Mouse (Mus musculus) myocyte (in vitro differentiated cells): Measurements from ENCODE around the gene 1700001P01Rik.

Experiments
- CEBPB ChIP-seq: IDR thresholded peaks from 2 replicates; pipeline ENCODE4 v1.6.1; 2011; ENCODE audit warnings: mild to moderate bottlenecking, moderate library complexity; ENCODE audit not compliant: poor library complexity, insufficient read depth, severe bottlenecking
- E2F4 ChIP-seq: IDR thresholded peaks from one replicate; pipeline ENCODE4 v1.6.1; 2011; ENCODE audit warnings: mild to moderate bottlenecking, control low read depth, moderate library complexity; ENCODE audit not compliant: insufficient read depth
- MAX ChIP-seq: IDR thresholded peaks from one replicate; pipeline ENCODE4 v1.6.1; 2011; ENCODE audit warnings: low read depth, mild to moderate bottlenecking, control low read depth
- MYOD1 ChIP-seq, 3 experiments: IDR thresholded peaks; one replicate each; pipeline ENCODE4 v1.6.1; 2011; ENCODE audit warnings: control low read depth in 2 of 3, low read depth in 2 of 3, mild to moderate bottlenecking in 2 of 3, moderate library complexity in 1 of 3; ENCODE audit not compliant: insufficient read length in 2 of 3, control insufficient read depth in 1 of 3
- MYOG ChIP-seq, 3 experiments: IDR thresholded peaks; one replicate each; pipeline ENCODE4 v1.6.1; 2011; ENCODE audit warnings: control low read depth in 2 of 3, low read depth in 2 of 3, mild to moderate bottlenecking in 2 of 3; ENCODE audit not compliant: insufficient read length in 2 of 3, control insufficient read depth in 1 of 3, insufficient read depth in 1 of 3
- POLR2A ChIP-seq: IDR thresholded peaks from one replicate; pipeline ENCODE4 v1.6.1; 2011; ENCODE audit warnings: low read depth, mild to moderate bottlenecking, control low read depth, moderate library complexity; ENCODE audit not compliant: insufficient read length
- POLR2AphosphoS2 ChIP-seq: IDR thresholded peaks from one replicate; pipeline ENCODE4 v1.6.1; 2011; ENCODE audit warnings: low read depth, control low read depth; ENCODE audit not compliant: insufficient read length
- SRF ChIP-seq: IDR thresholded peaks from one replicate; pipeline ENCODE4 v1.6.1; 2011; ENCODE audit warnings: low read depth; ENCODE audit not compliant: control insufficient read depth, insufficient read length
- TCF12 ChIP-seq: IDR thresholded peaks from one replicate; pipeline ENCODE4 v1.6.1; 2011; ENCODE audit warnings: mild to moderate bottlenecking, control low read depth; ENCODE audit not compliant: poor library complexity, insufficient read depth, severe bottlenecking
- TCF3 ChIP-seq: IDR thresholded peaks from one replicate; pipeline ENCODE4 v1.6.1; 2011; ENCODE audit warnings: low read depth, control low read depth; ENCODE audit not compliant: insufficient read length
- USF1 ChIP-seq: IDR thresholded peaks from one replicate; pipeline ENCODE4 v1.6.1; 2011; ENCODE audit warnings: low read depth, mild to moderate bottlenecking, control low read depth, moderate library complexity

DNA sequence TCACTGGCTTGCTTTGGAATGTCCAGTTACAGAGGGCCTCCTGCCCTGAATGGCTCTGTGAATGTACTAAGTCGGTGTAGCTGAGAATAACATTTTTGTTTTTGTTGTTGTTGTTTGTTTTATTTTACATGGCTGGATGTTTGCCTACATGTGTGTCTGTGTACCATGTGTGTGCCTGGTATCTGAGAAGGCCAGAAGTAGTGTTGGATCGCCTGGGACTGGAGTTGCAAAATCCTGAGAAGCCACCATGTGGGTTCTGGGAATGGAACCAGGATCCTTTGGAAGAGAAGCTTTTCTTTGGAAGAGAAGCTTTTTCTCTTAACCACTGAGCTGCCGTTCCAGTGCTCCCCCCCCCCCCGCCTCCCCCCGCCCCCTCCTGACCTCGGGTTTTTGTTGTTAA is 26.8 kb upstream of the 1700001P01Rik start:
- TF ChIP-seq POLR2A (no peak), CEBPB (no peak), MAX (no peak), USF1 (no peak), E2F4 (no peak), TCF3 (no peak), MYOG (IDR thresholded peaks at IDR 0.05; ENCODE audit: control insufficient read depth in 1 of 3, insufficient read depth in 1 of 3, insufficient read length in 2 of 3, low read depth in 2 of 3) (no peak), POLR2AphosphoS2 (no peak), SRF (no peak), TCF12 (no peak), MYOD1 (IDR thresholded peaks at IDR 0.05; ENCODE audit: control insufficient read depth in 1 of 3, insufficient read length in 2 of 3, low read depth in 2 of 3) (no peak)
